Mouse (Mus musculus) fibroblast of lung, adult 2 months (primary cell): Measurements from ENCODE around the gene Twsg1.
A peak's percentile ranks its signal among the peaks of the same experiment; 100 is the strongest.

Source experiments
- DNase-seq: peaks from one replicate; pipeline ENCODE4 v3.0.0-alpha.2; 2011; ENCODE audit warnings: low read depth

Gene Twsg1

DNA sequence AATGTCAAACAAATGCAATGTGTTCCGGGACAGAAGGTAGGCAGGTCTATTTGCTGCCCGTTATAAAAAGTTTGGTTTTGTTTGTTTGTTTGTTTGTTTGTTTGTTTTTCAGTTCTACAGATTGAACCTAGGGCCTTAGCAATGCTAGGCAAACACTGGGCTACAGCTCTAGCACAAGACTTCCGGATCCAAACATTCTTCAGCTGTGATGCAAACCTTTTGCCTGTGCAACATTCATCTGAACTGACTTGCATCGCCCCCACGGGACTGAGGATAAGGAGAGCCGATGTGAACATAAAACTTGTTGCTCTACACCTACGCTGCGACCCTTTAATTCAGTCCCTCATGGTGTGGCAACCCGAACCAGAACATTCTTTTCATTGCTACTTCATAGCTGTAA, 64.5 kb downstream of the Twsg1 start:
- DNase-seq: no peak

DNA sequence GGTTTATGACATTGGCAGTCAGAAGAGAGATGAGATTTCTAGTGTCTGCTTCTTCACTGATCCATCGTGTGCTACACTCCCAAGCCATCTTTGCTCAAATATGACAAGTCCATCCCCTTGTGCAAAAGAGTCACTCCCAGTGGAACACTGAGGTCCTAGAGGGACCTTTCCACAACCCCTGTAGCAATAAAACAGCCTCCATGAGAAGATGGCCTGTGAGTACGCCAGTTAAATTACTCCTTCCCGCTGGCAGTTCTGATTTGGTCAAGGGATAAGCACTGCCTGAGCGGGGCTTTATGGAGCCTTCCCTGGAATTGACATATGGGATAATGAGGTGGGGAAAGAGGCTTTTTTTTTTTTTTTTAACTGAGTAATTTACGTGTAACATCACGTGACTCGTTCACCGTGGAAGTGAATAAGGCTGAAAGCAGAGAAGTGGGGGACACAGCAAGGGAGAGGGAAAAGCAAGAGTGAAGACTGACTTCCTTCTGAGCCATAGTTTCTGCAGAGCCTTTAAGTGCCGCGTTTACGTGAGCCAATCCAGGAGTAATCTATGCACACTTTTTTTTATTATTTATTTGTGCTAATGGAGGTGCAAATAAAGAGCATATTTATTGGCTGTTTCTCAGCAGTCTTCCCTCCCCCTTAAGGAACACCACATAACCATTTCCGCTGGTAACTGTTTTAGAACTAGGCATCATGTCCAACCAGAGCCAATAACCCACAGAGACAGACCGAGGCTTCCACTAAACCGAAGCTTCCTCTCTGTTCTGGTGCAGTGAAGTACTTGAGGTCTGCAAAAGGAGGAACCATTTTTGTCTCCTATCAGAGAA, 65.1 kb downstream of the Twsg1 start, which contains the start of gene Ralbp1:
TSS of gene Ralbp1 (minus strand) at position 102 of the 833 bp plus-strand sequence.
- no peak for DNase-seq

DNA sequence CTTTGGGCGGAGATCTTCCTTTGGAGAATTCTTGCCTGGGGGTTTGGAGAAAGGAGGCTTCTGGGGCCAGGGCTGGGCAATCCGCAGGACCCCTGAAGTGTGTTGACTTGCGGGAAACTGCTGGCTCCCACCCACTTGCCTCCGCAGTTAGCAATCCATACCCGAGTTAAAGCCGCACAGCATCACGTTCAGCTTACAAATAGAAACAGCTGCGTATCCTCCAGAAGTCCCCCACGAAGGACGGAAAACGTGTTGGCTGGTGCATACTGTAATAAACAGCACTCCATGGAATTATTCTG, 65.7 kb downstream of the Twsg1 start:
- DNase-seq: no peak

DNA sequence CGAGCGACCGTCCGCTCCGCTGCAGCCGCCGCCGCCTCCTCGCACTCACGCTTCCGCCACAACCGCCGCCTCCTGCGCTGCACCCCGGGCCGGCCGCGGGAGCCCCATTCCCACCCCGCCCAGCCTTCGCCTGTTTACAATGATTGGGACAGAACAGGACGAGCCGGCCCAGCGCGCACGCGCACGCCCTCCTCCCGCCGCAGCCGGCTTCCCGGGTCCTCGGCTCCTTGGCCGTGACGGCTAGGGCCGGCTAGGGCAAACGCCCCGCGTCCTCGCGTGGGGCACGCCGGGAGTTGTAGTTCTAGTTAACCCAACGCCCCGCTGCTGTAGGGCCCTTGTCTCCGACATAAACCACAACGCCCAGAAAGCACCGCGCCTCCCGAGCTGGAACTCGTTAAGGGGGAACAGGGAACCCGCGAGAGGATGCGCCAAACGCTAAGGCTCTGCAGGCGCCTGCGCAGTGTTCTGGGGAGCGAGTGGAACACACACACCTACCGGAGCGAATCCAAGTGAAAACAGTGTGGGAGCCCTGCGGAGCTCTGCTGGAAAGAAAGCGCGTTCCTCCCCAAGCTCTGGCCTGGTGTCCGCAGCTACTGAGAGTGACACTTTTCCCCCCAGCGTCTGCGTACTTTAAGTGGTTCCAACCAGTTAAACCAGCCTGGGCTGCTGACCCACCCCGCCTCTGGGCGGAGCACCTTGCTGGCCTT, 66.2 kb downstream of the Twsg1 start:
- peak; percentile 99 for DNase-seq

DNA sequence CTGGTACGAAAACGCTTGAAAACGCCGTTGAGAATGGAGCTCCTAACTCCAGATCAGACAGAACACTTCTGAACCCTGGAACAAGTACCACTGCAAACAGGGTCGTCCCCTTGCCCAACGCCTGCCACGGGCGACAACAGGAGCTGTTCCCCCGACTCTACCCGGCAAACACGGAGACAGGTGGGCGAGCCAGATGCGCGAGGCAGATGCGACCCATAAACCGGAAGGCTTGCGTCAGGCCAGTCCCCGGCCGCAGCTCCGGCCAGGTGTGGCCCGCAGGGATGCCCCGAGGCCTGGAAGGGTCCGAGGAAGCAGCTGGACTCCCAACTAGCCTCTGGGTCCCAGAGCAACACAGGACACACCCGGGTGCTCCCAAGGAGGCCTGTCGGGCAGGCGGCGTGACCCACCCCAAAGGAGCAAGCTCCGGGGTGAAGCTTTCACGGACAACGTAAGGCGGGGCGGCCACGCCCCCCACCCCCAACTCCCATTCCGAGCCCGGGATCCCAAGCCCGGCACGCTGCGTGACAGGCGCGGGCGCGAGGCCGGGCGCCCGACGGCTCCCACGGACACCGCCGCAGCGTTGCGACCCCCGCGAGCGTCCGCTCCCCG, 66.9 kb downstream of the Twsg1 start:
- DNase-seq: no peak

DNA sequence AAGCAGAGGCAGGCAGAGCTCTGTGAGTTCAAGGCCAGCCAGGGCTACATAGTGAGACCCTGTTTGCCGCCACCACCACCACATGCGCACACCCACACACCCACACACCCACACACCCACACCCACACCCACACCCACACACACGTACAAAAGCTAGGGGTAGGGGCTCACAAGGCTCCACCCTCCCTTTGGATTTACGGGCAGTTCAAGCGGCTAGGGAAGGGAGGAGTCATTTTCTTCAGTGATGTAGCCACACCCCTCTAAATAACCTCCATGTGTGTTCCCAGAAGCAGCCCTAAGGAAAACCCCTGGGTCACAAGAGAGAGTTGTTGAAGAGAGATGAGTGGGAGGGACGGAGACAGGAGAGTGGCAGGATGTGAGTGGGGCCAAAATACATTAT, 74.0 kb downstream of the Twsg1 start:
- no peak for DNase-seq

DNA sequence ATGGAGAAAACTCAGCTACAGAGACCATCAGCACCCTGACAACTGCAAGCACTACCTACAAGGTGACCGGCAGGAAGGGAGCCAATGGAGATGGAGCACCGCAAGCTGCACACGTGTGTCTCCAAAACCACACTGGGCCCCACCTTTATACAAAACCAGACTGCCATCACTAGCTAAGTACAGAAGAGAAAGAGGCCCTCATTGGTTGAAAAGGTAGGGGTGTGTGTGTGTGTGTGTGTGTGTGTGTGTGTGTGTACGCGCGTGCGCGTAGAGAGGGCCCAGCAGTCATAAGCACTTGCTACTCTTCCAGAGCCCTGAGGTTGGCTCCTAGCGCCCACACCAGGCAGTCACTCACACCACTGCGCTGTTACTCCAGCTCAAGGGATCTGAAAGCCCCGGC, 77.2 kb downstream of the Twsg1 start:
- DNase-seq: no peak

DNA sequence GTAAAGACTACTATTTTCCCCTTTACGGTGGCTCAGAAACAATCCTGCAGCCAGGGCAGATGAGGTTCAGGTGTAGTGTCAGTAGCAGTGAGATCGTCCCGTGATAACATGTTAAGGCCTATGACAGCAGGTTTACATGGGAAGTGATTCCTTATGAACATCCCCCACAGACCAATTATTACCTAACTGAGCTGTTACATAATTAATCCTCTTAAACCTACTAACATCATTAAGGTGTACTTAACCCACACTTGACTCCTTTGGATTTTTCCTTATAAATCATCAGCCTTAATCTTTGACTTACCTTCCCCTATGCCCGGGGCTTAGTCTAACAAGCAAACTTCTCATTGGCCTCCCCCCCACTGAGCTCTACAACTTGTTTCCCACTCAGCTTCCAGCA, 77.9 kb downstream of the Twsg1 start:
- DNase-seq: no peak

DNA sequence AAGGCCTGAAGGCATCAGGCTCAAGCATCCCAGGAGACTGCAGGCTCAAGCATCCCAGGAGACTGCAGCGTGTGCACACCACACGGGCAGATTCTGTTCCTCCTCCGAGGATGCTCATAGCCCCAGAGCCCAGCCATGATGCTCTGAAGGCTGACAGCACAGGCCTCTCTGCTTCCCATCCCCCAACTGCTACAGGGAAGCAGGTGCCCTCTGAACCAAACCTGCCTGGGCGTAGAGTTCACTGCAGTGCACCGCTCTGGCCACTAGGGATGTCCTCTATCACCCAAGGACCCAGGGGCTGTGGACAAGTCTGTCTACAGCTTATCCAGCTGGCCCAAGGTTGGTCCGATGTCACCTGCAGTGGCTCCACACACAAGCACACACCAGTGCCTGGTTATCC, 78.4 kb downstream of the Twsg1 start:
- DNase-seq: no peak

DNA sequence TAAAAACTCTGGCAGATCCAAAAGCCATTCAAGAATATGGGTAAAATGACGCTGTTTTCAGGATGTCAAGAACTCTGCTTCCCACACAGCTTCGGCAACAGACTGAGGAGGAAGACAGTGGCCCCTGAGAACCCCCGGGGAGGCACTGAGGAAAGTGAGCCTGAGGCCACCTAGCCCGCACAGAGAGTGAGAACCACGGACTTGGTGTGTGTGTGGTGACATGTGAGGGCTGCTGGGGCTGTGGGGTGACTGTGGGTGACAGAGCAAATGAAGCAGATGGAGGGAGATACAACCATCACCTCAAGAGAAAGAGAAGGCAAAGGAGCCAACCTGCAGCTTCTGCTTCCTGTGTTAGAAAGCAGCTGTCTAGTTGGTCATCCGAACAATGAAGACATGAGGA, 79.0 kb downstream of the Twsg1 start:
- no peak for DNase-seq
